Mouse (Mus musculus) heart, adult 10 weeks (tissue): ENCODE data around the gene Nhlh1. TPM values are rescaled to one million over a fixed set of nuclear protein-coding genes. Genes with fewer than 3 reads are reported as not detected.

Experiments
- polyA plus RNA-seq: library from polyadenylated mRNA; stranded (reverse); fragments of 350-450 nt; fragmentation: Illumina TruSeq; extraction: RNeasy Lipid Tissue Mini Kit (QIAGEN cat#74804); gene quantifications from one replicate; pipeline ENCODE4 v1.2.3, GENCODE M21; 2014; ENCODE audit warnings: low read depth, low replicate concordance

The Nhlh1 gene
- polyA plus RNA-seq: not detected

DNA sequence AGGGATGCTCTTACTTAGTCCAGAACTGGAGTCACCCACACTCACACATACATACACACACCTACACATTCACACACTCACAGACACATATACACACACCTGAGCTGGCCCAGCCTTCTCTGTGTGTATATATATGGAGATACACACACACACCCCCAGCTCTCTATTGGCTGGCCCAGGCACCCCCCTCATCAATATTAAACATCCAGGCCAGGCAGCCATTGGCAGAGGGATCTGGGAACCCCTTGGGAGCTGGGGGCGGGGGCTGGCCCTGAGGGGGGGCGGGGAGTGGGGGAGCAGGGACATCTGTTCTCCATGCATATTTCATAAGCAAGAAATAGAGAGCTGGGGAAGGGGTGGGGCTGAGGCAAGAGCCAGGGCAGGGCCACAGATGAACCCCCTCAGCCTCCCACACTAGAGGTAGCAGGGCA lies at the start of gene Nhlh1:
Gene Nhlh1, minus strand, starts transcription at position 83 of the 431 bp plus-strand sequence.

GRCm38 (mm10) chr1:172082101-172082898 lies 24.9 kb upstream of the Nhlh1 start, which contains the start of the genes Copa and Ncstn:
Gene Copa, plus strand, starts transcription at chr1:172082529.
Gene Ncstn, minus strand, starts transcription at chr1:172082795.

DNA sequence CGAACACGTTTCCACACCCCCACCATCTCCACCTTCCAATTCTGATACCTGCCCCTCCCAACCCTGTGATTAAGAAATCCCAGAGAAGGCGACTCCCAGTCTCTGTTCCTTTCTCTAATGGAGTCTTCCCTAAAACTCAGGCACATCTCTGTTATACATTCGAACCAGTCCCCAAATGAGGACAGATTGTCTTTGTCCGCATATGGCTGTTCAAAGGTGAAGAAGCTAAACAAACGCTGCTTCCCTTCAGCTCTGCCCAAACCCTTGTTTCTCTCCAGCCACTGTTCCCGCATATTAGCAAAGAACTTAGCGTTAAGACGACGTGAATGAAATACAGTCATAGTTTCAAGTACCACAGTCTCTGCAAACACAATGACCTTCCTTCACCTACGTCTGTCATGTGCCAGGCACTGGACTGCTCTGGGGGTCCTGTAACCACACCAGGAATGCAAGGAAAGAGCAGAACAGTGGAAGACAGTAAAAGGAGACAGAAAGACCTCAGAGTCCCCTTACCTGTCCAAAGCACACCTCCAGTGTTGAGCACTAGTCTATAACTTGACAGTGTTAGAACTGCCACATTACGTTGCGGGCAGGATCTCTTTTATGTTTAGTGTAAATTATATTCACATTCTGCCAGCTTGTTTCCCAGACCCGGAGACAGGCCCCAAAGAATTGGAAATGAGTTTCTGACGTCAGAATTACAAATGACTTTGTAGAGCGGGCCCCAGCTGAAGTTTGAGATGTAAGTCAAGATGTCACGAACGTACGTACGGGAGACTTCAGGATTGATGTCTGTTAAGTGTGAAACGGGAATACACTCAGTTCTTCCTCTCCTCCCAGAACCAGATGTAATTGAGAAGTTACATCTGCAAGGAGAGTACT lies 28.7 kb downstream of the Nhlh1 start, which contains the start of gene Vangl2:
Gene Vangl2, minus strand, starts transcription at position 51 of the 882 bp plus-strand sequence.

Other genes starting within 250 kb of the Nhlh1 start
- gene Cd84, start 217.9 kb downstream of the Nhlh1 start, polyA plus RNA-seq: 1.4 TPM
- gene Gm10521, start 161.9 kb downstream of the Nhlh1 start, polyA plus RNA-seq: not detected
- gene Slamf6, start 140.1 kb downstream of the Nhlh1 start, polyA plus RNA-seq: not detected
- gene Vangl2, start 29.1 kb downstream of the Nhlh1 start, polyA plus RNA-seq: 0.81 TPM
- 111 TPM for gene Copa, start 25.0 kb upstream of the Nhlh1 start, polyA plus RNA-seq
- gene Ncstn, start 25.2 kb upstream of the Nhlh1 start, polyA plus RNA-seq: 49.5 TPM
- 141 TPM for gene Pex19, start 69.2 kb upstream of the Nhlh1 start, polyA plus RNA-seq
- 124 TPM for gene Dcaf8, start 90.5 kb upstream of the Nhlh1 start, polyA plus RNA-seq
- gene Pea15a, start 149.2 kb upstream of the Nhlh1 start, polyA plus RNA-seq: 86.7 TPM
- 14.2 TPM for gene Casq1, start 162.3 kb upstream of the Nhlh1 start, polyA plus RNA-seq
- not detected for gene Atp1a4, start 200.8 kb upstream of the Nhlh1 start, polyA plus RNA-seq
- 11.6 TPM for gene Igsf8, start 204.1 kb upstream of the Nhlh1 start, polyA plus RNA-seq
- 473 TPM for gene Atp1a2, start 240.5 kb upstream of the Nhlh1 start, polyA plus RNA-seq